15 mouse cellular contexts compared by ENCODE assay signal in genomic region chr4:98546456-98547176, GRCm38 (mm10).
DNase-seq lines count a peak whose midpoint lies in the region; ATAC-seq lines count a peak whose summit lies in the region.
"Had no signal": no experiment of that assay in that cellular context is flagged by ENCODE, and none has a peak within 500 bp of the region (broad histone marks: within the 10 kb centered on the region; RNA-seq: fewer than 3 reads in every experiment).

No protein-coding gene starts in this region.

- H3K27me3 ChIP-seq in limb, embryonic 12.5 days: no peaks in the 10 kb centered on the region
- H3K27me3 ChIP-seq in limb, embryonic 10.5 days (ENCODE audit: low read depth, poor library complexity, severe bottlenecking): no peaks in the 10 kb centered on the region
- no peaks in the 10 kb centered on the region for H3K27me3 ChIP-seq in forebrain, embryonic 15.5 days
- no peaks in the 10 kb centered on the region for H3K27me3 ChIP-seq in midbrain, embryonic 10.5 days (ENCODE audit: low read depth, poor library complexity, severe bottlenecking)
- H3K27me3 ChIP-seq: embryonic facial prominence, embryonic 15.5 days; kidney, embryonic 15.5 days; limb, embryonic 13.5 days had no signal

- H3K27ac ChIP-seq in limb, embryonic 12.5 days: peak overlapping the region; percentile 7; the same call in 1 of the 2 replicates
- H3K27ac ChIP-seq in limb, embryonic 10.5 days: no peak overlapping the region
- no peak overlapping the region for H3K27ac ChIP-seq in forebrain, embryonic 15.5 days (replicated peaks)
- peak overlapping the region; percentile 14; the same call in 1 of the 2 replicates for H3K27ac ChIP-seq in midbrain, embryonic 10.5 days (replicated peaks)
- H3K27ac ChIP-seq: embryonic facial prominence, embryonic 15.5 days; heart, embryonic 10.5 days; kidney, embryonic 15.5 days; limb, embryonic 13.5 days had no signal

- no peak for ATAC-seq in limb, embryonic 12.5 days (ENCODE audit: insufficient number of reproducible peaks, insufficient read depth, low FRiP score, low TSS enrichment, low read depth)
- peak; percentile 44; the same call in 1 of the 2 replicates for ATAC-seq in forebrain, embryonic 15.5 days (replicated peaks)
- ATAC-seq: liver, postnatal 0 days had no signal

- H3K4me2 ChIP-seq in limb, embryonic 12.5 days: no peak overlapping the region
- peak overlapping the region; percentile 14 for H3K4me2 ChIP-seq in forebrain, embryonic 15.5 days (replicated peaks)
- H3K4me2 ChIP-seq: embryonic facial prominence, embryonic 15.5 days; kidney, embryonic 15.5 days; limb, embryonic 13.5 days had no signal

- H3K9ac ChIP-seq in limb, embryonic 12.5 days (replicated peaks): no peak overlapping the region
- peak overlapping the region; percentile 18; the same call in 1 of the 2 replicates for H3K9ac ChIP-seq in forebrain, embryonic 15.5 days (replicated peaks)
- H3K9ac ChIP-seq: embryonic facial prominence, embryonic 15.5 days; kidney, embryonic 15.5 days; limb, embryonic 13.5 days; liver, postnatal 0 days had no signal

- no peak for DNase-seq in limb, embryonic 10.5 days (ENCODE audit: low spot score)
- no peak for DNase-seq in midbrain, embryonic 10.5 days (ENCODE audit: low spot score)
- DNase-seq in retina, postnatal 1 day: no peak
- no peak for DNase-seq in layer of hippocampus, postnatal 10 days (ENCODE audit: low spot score in 2 of 2)
- DNase-seq in right cerebral cortex, postnatal 36 days (ENCODE audit: low spot score in 2 of 2): no peak
- DNase-seq in thymus, postnatal 0 days (ENCODE audit: low spot score): no peak
- DNase-seq: adrenal gland, adult 8-10 months; liver, postnatal 0 days; thymus, adult 18-20 months had no signal

- 56% methylated on average over 12 of the region's 12 CpGs for WGBS in limb, embryonic 12.5 days
- 71% methylated on average over 12 of the region's 12 CpGs for WGBS in limb, embryonic 10.5 days
- 35% methylated on average over 12 of the region's 12 CpGs for WGBS in forebrain, embryonic 15.5 days
- WGBS in midbrain, embryonic 10.5 days: 57% methylated on average over 12 of the region's 12 CpGs

- peaks cover 12% of the 10 kb centered on the region for H3K4me1 ChIP-seq in limb, embryonic 12.5 days (replicated peaks)
- 0 out of 2 replicates have a peak, but pooled peaks cover 3% of the 10 kb centered on the region for H3K4me1 ChIP-seq in limb, embryonic 10.5 days
- H3K4me1 ChIP-seq in forebrain, embryonic 15.5 days: peaks cover 22% of the 10 kb centered on the region
- H3K4me1 ChIP-seq in midbrain, embryonic 10.5 days: peaks cover 14% of the 10 kb centered on the region
- H3K4me1 ChIP-seq: embryonic facial prominence, embryonic 15.5 days; heart, embryonic 10.5 days; kidney, embryonic 15.5 days had no signal

- no peaks in the 10 kb centered on the region; the same call in 1 of the 2 replicates for H3K36me3 ChIP-seq in limb, embryonic 12.5 days
- no peaks in the 10 kb centered on the region for H3K36me3 ChIP-seq in limb, embryonic 10.5 days
- H3K36me3 ChIP-seq in forebrain, embryonic 15.5 days: no peaks in the 10 kb centered on the region
- no peaks in the 10 kb centered on the region for H3K36me3 ChIP-seq in midbrain, embryonic 10.5 days
- H3K36me3 ChIP-seq: embryonic facial prominence, embryonic 15.5 days; heart, embryonic 10.5 days; kidney, embryonic 15.5 days had no signal

- no peak overlapping the region for H3K4me3 ChIP-seq in limb, embryonic 12.5 days (replicated peaks)
- no peak overlapping the region for H3K4me3 ChIP-seq in limb, embryonic 10.5 days
- no peak overlapping the region for H3K4me3 ChIP-seq in forebrain, embryonic 15.5 days
- no peak overlapping the region for H3K4me3 ChIP-seq in midbrain, embryonic 10.5 days
- H3K4me3 ChIP-seq: embryonic facial prominence, embryonic 15.5 days; heart, embryonic 10.5 days; kidney, embryonic 15.5 days; limb, embryonic 13.5 days had no signal

- no peaks in the 10 kb centered on the region for H3K9me3 ChIP-seq in limb, embryonic 12.5 days
- H3K9me3 ChIP-seq in limb, embryonic 10.5 days (replicated peaks): no peaks in the 10 kb centered on the region
- no peaks in the 10 kb centered on the region for H3K9me3 ChIP-seq in forebrain, embryonic 15.5 days
- H3K9me3 ChIP-seq in midbrain, embryonic 10.5 days (replicated peaks): no peaks in the 10 kb centered on the region
- H3K9me3 ChIP-seq: embryonic facial prominence, embryonic 15.5 days; heart, embryonic 10.5 days; kidney, embryonic 15.5 days; limb, embryonic 13.5 days had no signal

Comparison
In these comparisons a context has a peak if more than half of its experiments do, and no peak if none do; other contexts are left out.
1. H3K27ac ChIP-seq: peak in limb, embryonic 12.5 days (single experiment) and midbrain, embryonic 10.5 days (single experiment); none in limb, embryonic 10.5 days (single experiment) and forebrain, embryonic 15.5 days (single experiment).